Mouse (Mus musculus): ENCODE measurements around the gene Ank3.

The Ank3 gene

GRCm38 (mm10) chr10:69477656-69478055 is 79.1 kb downstream of the Ank3 start:
- DNase-seq (ENCODE audit: low spot score), result no peak

GRCm38 (mm10) chr10:69478831-69479230 is 80.3 kb downstream of the Ank3 start:
- no peak for DNase-seq (ENCODE audit: low spot score)

GRCm38 (mm10) chr10:69485191-69485786 is 86.7 kb downstream of the Ank3 start:
- DNase-seq (ENCODE audit: low spot score), result no peak

- no peak for DNase-seq (ENCODE audit: low spot score)
Observed at GRCm38 (mm10) chr10:69490182-69490581, 91.6 kb downstream of the Ank3 start.

- DNase-seq (ENCODE audit: low spot score), result no peak
Observed at GRCm38 (mm10) chr10:69491975-69492374, 93.4 kb downstream of the Ank3 start.

GRCm38 (mm10) chr10:69497382-69497781 is 98.8 kb downstream of the Ank3 start:
- DNase-seq (ENCODE audit: low spot score), result no peak

- peak; percentile 70 for DNase-seq (ENCODE audit: low spot score)
Observed at GRCm38 (mm10) chr10:69500171-69500860, 101.7 kb downstream of the Ank3 start.

- no peak for DNase-seq (ENCODE audit: low spot score)
Observed at GRCm38 (mm10) chr10:69503791-69504190, 105.2 kb downstream of the Ank3 start.

- no peak for DNase-seq (ENCODE audit: low spot score)
Observed at GRCm38 (mm10) chr10:69507719-69508118, 109.1 kb downstream of the Ank3 start.

- no peak for DNase-seq (ENCODE audit: low spot score)
Observed at GRCm38 (mm10) chr10:69510392-69510791, 111.8 kb downstream of the Ank3 start.

- no peak for DNase-seq (ENCODE audit: low spot score)
Observed at GRCm38 (mm10) chr10:69511234-69511633, 112.7 kb downstream of the Ank3 start.

- DNase-seq (ENCODE audit: low spot score), result no peak
Observed at GRCm38 (mm10) chr10:69521977-69522376, 123.4 kb downstream of the Ank3 start.

- no peak for DNase-seq (ENCODE audit: low spot score)
Observed at GRCm38 (mm10) chr10:69523202-69523601, 124.6 kb downstream of the Ank3 start.

GRCm38 (mm10) chr10:69527318-69527717 is 128.7 kb downstream of the Ank3 start:
- DNase-seq (ENCODE audit: low spot score), result no peak

GRCm38 (mm10) chr10:69528746-69529145 is 130.2 kb downstream of the Ank3 start:
- no peak for DNase-seq (ENCODE audit: low spot score)

GRCm38 (mm10) chr10:69530326-69530725 is 131.8 kb downstream of the Ank3 start:
- DNase-seq (ENCODE audit: low spot score), result no peak

- DNase-seq (ENCODE audit: low spot score), result no peak
Observed at GRCm38 (mm10) chr10:69531569-69531968, 133.0 kb downstream of the Ank3 start.

GRCm38 (mm10) chr10:69532169-69532730 is 133.7 kb downstream of the Ank3 start:
- DNase-seq (ENCODE audit: low spot score), result no peak

GRCm38 (mm10) chr10:69533505-69534388 is 135.2 kb downstream of the Ank3 start:
- peak; percentile 78 for DNase-seq (ENCODE audit: low spot score)

GRCm38 (mm10) chr10:69534716-69535115 is 136.1 kb downstream of the Ank3 start:
- peak; percentile 43 for DNase-seq (ENCODE audit: low spot score)

GRCm38 (mm10) chr10:69535123-69535930 is 136.8 kb downstream of the Ank3 start:
- peak; percentile 45 for DNase-seq (ENCODE audit: low spot score)

GRCm38 (mm10) chr10:69535931-69536200 is 137.3 kb downstream of the Ank3 start:
- DNase-seq (ENCODE audit: low spot score), result no peak
